In genomic region chr13:38430075-38430474, GRCm38 (mm10) we compare ENCODE assay signal across 24 mouse cellular contexts.
"Had no signal": no experiment of that assay in that cellular context is flagged by ENCODE, and none has a peak within 500 bp of the region (broad histone marks: within the 10 kb centered on the region; RNA-seq: fewer than 3 reads in every experiment).

No protein-coding gene starts in this region.

- ATAC-seq: hindbrain, embryonic 16.5 days; inflammation-experienced regulatory T-cells, adult 6 months; intestine, embryonic 15.5 days; intestine, postnatal 0 days; liver, postnatal 0 days had no signal

- H3K9ac ChIP-seq: heart, embryonic 12.5 days; hindbrain, embryonic 12.5 days; hindbrain, embryonic 14.5 days; intestine, embryonic 15.5 days; limb, embryonic 12.5 days; liver, embryonic 13.5 days; liver, embryonic 15.5 days; liver, postnatal 0 days had no signal

- H3K4me3 ChIP-seq: gastrocnemius, adult 2 months; heart, embryonic 10.5 days; heart, embryonic 12.5 days; hindbrain, embryonic 10.5 days; hindbrain, embryonic 12.5 days; intestine, embryonic 15.5 days; layer of hippocampus, adult 2 months; left cerebral cortex, adult 2 months; limb, embryonic 10.5 days; limb, embryonic 12.5 days; liver, embryonic 13.5 days; liver, embryonic 15.5 days had no signal

- H3K27me3 ChIP-seq: heart, embryonic 12.5 days; hindbrain, embryonic 12.5 days; intestine, embryonic 15.5 days; limb, embryonic 12.5 days; liver, embryonic 13.5 days; liver, embryonic 15.5 days had no signal

- H3K4me2 ChIP-seq: heart, embryonic 12.5 days; hindbrain, embryonic 12.5 days; hindbrain, embryonic 14.5 days; intestine, embryonic 15.5 days; limb, embryonic 12.5 days; liver, embryonic 11.5 days; liver, embryonic 13.5 days; liver, embryonic 15.5 days had no signal

- H3K27ac ChIP-seq: gastrocnemius, adult 2 months; heart, embryonic 10.5 days; hindbrain, embryonic 10.5 days; hindbrain, embryonic 12.5 days; hindbrain, embryonic 14.5 days; intestine, embryonic 15.5 days; layer of hippocampus, adult 2 months; left cerebral cortex, adult 2 months; limb, embryonic 10.5 days; limb, embryonic 12.5 days; liver, embryonic 13.5 days; liver, embryonic 15.5 days had no signal

- H3K36me3 ChIP-seq: heart, embryonic 10.5 days; heart, embryonic 12.5 days; hindbrain, embryonic 10.5 days; hindbrain, embryonic 12.5 days; intestine, embryonic 15.5 days; limb, embryonic 10.5 days; limb, embryonic 12.5 days; liver, embryonic 13.5 days; liver, embryonic 15.5 days had no signal

- DNase-seq: gastrocnemius, adult 2 months; gastrocnemius, postnatal 10 days; gastrocnemius, postnatal 25 days; heart, adult 18-20 months; heart, postnatal 10 days; heart, postnatal 4 days; liver; liver, embryonic 13.5 days; liver, postnatal 0 days had no signal

- H3K4me1 ChIP-seq: heart, embryonic 12.5 days; limb, embryonic 10.5 days; limb, embryonic 12.5 days; liver, embryonic 13.5 days; liver, embryonic 15.5 days had no signal

- H3K9me3 ChIP-seq: heart, embryonic 10.5 days; hindbrain, embryonic 10.5 days; hindbrain, embryonic 12.5 days; intestine, embryonic 15.5 days; limb, embryonic 10.5 days; liver, embryonic 13.5 days; liver, embryonic 15.5 days had no signal
